Mouse (Mus musculus) embryonic facial prominence, embryonic 13.5 days (tissue): ENCODE measurements around the gene Lcn4. TPM values are rescaled to one million over a fixed set of nuclear protein-coding genes. Genes with fewer than 3 reads are reported as not detected.

Experiments
- ATAC-seq: fragments of 200-750 bp; cut with Nextera tagmentation; 2 replicates; pipeline ENCODE4 v1.8.0; 2017; ENCODE audit warnings: low read depth; ENCODE audit not compliant: insufficient number of reproducible peaks, insufficient read depth, low FRiP score, low TSS enrichment
- H3K27ac ChIP-seq: fragments of 300-500 bp; sonication (generic); 2 replicates; pipeline ENCODE4 v1.5.1; 2015; ENCODE audit warnings: moderate library complexity, mild to moderate bottlenecking, inconsistent platforms
- H3K27me3 ChIP-seq: fragments of 300-500 bp; sonication (generic); 2 replicates; pipeline ENCODE4 v1.6.1; 2015; ENCODE audit warnings: mild to moderate bottlenecking, inconsistent platforms
- H3K36me3 ChIP-seq: fragments of 300-500 bp; sonication (generic); 2 replicates; pipeline ENCODE4 v1.6.1; 2015; ENCODE audit warnings: mild to moderate bottlenecking, inconsistent platforms
- H3K4me1 ChIP-seq: fragments of 300-500 bp; sonication (generic); 2 replicates; pipeline ENCODE4 v1.6.1; 2015; ENCODE audit warnings: inconsistent platforms
- H3K4me2 ChIP-seq: fragments of 300-500 bp; sonication (generic); 2 replicates; pipeline ENCODE4 v1.6.1; 2015; ENCODE audit warnings: moderate library complexity, mild to moderate bottlenecking, inconsistent platforms
- H3K4me3 ChIP-seq: fragments of 300-500 bp; sonication (generic); 2 replicates; pipeline ENCODE4 v1.5.1; 2015; ENCODE audit warnings: mild to moderate bottlenecking, inconsistent platforms
- H3K9ac ChIP-seq: fragments of 300-500 bp; sonication (generic); 2 replicates; pipeline ENCODE4 v1.6.1; 2015; ENCODE audit warnings: mild to moderate bottlenecking, inconsistent platforms
- H3K9me3 ChIP-seq: fragments of 300-500 bp; sonication (generic); 2 replicates; pipeline ENCODE4 v1.6.1; 2016; ENCODE audit warnings: inconsistent platforms
- WGBS: fragments of 180-500 bp; shearing (Covaris S2); methylation state at CpG from one replicate; pipeline ENCODE4 v1.1.7; 2015; ENCODE audit warnings: mixed read lengths; 5-methylcytosine and 5-hydroxymethylcytosine counted together
- polyA plus RNA-seq: library from polyadenylated mRNA; unstranded; fragments of >200 nt; fragmentation: Nextera tagmentation; extraction: Ambion mirVana; gene quantifications from 2 replicates; pipeline ENCODE4 v1.2.1, GENCODE M21; 2015

The Lcn4 gene
- polyA plus RNA-seq, 1 experiment from 2014 or later = not detected

DNA sequence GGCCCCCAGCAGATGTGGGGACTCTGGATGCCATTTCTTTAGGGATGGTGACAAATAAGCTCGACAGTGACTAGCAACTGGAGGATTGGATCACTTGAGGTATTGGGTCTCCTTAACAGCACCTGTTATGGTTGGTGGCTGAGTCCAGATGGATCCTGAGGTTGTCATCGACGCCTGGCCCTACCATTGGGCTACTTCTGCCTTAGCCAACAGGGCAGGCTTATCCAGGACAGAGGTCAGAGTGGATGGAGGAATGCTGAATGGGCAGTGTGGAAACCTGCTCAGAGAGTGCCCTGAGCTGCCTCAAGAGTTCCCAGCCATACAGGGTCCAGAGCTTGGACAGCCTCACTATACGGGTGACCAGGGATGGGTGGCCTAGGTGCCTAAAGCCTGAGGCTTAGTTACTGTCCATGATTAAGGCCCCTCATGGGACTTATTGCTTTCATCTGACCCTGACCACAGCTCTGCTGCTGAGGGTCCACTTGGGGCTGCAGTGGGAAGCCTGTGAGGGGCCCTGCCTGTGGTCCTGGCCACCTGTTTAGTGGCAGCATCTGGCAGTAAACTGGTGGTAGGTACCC lies 37.0 kb downstream of the Lcn4 start:
- H3K4me1 ChIP-seq = peaks cover 33% of the 10 kb centered on the region
- H3K9me3 ChIP-seq = no peaks in the 10 kb centered on the region
- 0 out of 2 replicates have a peak, but pooled peaks have one; percentile 5 for ATAC-seq
- 0 out of 2 replicates have a peak overlapping the region, but pooled peaks have one; percentile 16 for H3K27ac ChIP-seq
- WGBS = 75% methylated on average over 4 of the region's 4 CpGs
- no peak overlapping the region for H3K4me3 ChIP-seq
- H3K9ac ChIP-seq = 0 out of 2 replicates have a peak overlapping the region, but pooled peaks have one; percentile 11
- no peaks in the 10 kb centered on the region for H3K27me3 ChIP-seq
- H3K36me3 ChIP-seq = peaks cover 60% of the 10 kb centered on the region
- H3K4me2 ChIP-seq = no peak overlapping the region

DNA sequence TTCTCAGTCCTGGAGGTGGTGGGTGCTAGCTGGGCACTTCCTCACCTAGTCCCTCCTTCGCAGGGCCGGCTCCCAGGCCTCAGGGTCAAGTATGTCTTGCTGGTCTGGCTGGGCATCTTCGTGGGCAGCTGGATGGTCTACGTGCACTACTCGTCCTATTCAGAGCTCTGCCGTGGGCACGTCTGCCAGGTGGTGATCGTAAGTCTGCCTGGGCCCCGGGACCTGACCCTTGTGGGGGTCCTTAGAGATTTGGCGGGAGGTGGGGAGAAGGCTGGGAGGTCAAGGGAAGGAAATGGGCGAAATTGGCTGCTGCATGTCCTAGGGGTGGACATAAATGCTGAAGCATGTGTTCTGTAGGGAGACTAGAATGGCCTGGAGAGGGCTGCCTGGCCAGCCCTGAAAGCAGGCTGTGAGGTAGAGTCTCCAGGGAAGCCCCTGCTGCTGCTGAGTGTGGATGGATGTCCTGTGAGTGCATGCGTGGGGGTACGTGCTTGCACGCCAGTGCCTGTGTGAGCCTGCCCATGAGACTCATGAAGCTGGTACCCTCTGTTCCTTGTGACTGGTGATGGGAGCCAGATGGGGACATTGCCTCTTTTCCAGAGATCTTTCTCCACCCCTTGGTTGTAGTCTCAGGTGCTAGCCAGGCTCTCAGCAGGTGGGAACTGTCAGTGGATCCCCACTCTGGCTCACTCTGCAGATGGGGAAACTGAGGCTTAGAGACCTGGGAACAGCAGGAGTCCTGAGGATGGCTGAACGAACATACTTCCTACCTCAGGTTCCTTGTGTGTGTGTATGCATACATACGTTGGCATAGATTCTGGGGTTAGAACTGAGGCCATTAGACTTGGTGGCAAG lies 38.3 kb downstream of the Lcn4 start:
- peak overlapping the region; percentile 41 for H3K9ac ChIP-seq
- H3K4me2 ChIP-seq = no peak overlapping the region
- H3K9me3 ChIP-seq = no peaks in the 10 kb centered on the region
- no peak overlapping the region for H3K4me3 ChIP-seq
- ATAC-seq = no peak
- WGBS = 80% methylated on average over 16 of the region's 16 CpGs
- H3K27me3 ChIP-seq = no peaks in the 10 kb centered on the region
- H3K27ac ChIP-seq = 0 out of 2 replicates have a peak overlapping the region, but pooled peaks have one; percentile 16
- peaks cover 26% of the 10 kb centered on the region for H3K4me1 ChIP-seq
- peaks cover 47% of the 10 kb centered on the region for H3K36me3 ChIP-seq

GRCm38 (mm10) chr2:26628792-26629437 lies 42.2 kb downstream of the Lcn4 start:
- no peaks in the 10 kb centered on the region for H3K9me3 ChIP-seq
- H3K4me1 ChIP-seq = peaks cover 26% of the 10 kb centered on the region
- H3K27ac ChIP-seq = peak overlapping the region; percentile 77
- no peaks in the 10 kb centered on the region for H3K27me3 ChIP-seq
- peak overlapping the region; percentile 88 for H3K4me2 ChIP-seq
- 0 out of 2 replicates have a peak, but pooled peaks have one; percentile 17 for ATAC-seq
- peak overlapping the region; percentile 96 for H3K9ac ChIP-seq
- 19% methylated on average over 5 of the region's 5 CpGs for WGBS
- peak overlapping the region; percentile 84 for H3K4me3 ChIP-seq
- H3K36me3 ChIP-seq = 0 out of 2 replicates have a peak, but pooled peaks cover 8% of the 10 kb centered on the region

DNA sequence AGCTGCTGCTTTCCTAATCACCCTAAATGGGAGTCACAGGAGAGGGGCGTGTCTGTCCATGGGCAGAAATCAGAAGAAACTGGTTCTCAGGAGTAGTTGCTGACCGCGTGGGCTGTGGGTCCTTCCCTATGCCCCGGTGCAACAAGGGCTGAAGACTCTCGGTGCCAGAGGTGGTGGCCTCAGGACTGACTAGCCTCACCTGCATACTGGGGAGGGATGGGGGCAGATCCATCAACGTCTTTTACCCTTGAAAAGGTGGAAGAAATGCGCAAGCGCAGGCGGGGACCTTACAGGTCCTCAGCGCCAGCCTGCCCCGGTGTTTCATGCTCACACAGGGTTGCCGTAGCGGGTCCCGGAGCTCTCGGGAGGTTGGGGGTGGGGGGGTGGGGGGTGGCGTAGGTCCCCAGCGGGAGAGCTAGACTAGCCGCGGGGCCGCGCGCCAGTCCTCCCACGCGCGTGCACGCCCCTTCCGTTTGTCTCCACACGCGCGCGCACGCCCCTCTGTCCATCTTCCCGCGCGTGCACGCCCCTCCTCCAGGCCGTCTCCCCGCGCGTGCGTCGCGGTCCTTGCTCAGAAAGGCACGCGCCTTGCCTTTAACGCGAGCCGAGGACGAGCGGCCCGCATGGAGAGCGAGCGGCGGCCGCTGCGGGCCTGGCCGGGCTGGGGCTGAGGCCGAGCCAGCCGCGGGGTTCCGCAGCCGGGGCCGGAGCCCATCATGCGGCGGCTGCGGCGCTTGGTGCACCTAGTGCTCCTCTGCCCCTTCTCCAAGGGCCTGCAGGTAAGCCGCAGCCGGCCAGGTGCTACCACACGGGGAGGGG lies 43.0 kb downstream of the Lcn4 start, which contains the start of gene Fam69b:
TSS of gene Fam69b (plus strand) at position 537 of the 819 bp plus-strand sequence.
- 1% methylated on average over 61 of the region's 70 CpGs for WGBS
- Histone ChIP-seq H3K27ac (peak within 1 kb of the TSS; percentile 77), H3K36me3 (0 out of 2 replicates have a peak, but pooled peaks cover 8% of the 10 kb centered on the region), H3K4me1 (peaks cover 26% of the 10 kb centered on the region), H3K4me3 (peak within 1 kb of the TSS; percentile 84), H3K27me3 (no peaks in the 10 kb centered on the region), H3K9ac (peak within 1 kb of the TSS; percentile 96), H3K9me3 (no peaks in the 10 kb centered on the region), H3K4me2 (peak within 1 kb of the TSS; percentile 88)
- peak; percentile 37 for ATAC-seq

- H3K27ac ChIP-seq = no peak overlapping the region
- no peak for ATAC-seq
Observed at GRCm38 (mm10) chr2:26626081-26626480, 45.0 kb downstream of the Lcn4 start.

DNA sequence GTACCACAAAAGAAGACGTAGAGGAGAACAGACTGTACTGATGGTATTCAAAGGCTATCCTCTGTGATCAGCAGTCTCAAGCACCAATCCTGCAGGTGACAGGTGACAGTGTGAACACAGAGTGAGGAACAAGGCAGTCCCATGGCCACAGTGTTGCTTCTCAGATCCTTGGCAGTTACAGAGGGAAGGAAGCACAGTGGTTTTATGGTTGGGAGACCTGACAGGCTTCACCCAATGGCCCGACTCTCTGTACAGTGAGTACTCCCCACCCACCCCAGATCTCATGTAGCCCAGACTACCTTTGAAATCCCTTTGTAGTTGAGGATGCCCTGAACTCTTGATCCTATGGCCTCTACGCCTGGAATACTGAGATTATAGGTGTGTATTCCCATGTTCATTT lies 45.7 kb downstream of the Lcn4 start:
- Histone ChIP-seq H3K27ac (no peak overlapping the region), H3K36me3 (no peaks in the 10 kb centered on the region), H3K9me3 (no peaks in the 10 kb centered on the region), H3K4me1 (peaks cover 20% of the 10 kb centered on the region), H3K27me3 (no peaks in the 10 kb centered on the region), H3K4me3 (no peak overlapping the region), H3K4me2 (no peak overlapping the region), H3K9ac (no peak overlapping the region)
- no peak for ATAC-seq
- 79% methylated on average over 3 of the region's 3 CpGs for WGBS

More at GRCm38 (mm10) chr2:26626081-26626480, 45.0 kb downstream of the Lcn4 start:
- Histone ChIP-seq H3K4me1 (peaks cover 20% of the 10 kb centered on the region), H3K9ac (no peak overlapping the region), H3K4me3 (no peak overlapping the region), H3K9me3 (no peaks in the 10 kb centered on the region), H3K36me3 (0 out of 2 replicates have a peak, but pooled peaks cover 3% of the 10 kb centered on the region), H3K4me2 (no peak overlapping the region), H3K27me3 (no peaks in the 10 kb centered on the region)
- 66% methylated on average over 3 of the region's 3 CpGs for WGBS

- Histone ChIP-seq H3K4me2 (no peak overlapping the region), H3K4me3 (no peak overlapping the region), H3K4me1 (peaks cover 4% of the 10 kb centered on the region; the same call in 1 of the 2 replicates), H3K27ac (no peak overlapping the region), H3K27me3 (no peaks in the 10 kb centered on the region), H3K9ac (no peak overlapping the region), H3K9me3 (no peaks in the 10 kb centered on the region), H3K36me3 (no peaks in the 10 kb centered on the region)
- ATAC-seq = no peak
- WGBS = 43% methylated on average over 5 of the region's 5 CpGs
Observed at GRCm38 (mm10) chr2:26622984-26623383, 48.1 kb downstream of the Lcn4 start.

DNA sequence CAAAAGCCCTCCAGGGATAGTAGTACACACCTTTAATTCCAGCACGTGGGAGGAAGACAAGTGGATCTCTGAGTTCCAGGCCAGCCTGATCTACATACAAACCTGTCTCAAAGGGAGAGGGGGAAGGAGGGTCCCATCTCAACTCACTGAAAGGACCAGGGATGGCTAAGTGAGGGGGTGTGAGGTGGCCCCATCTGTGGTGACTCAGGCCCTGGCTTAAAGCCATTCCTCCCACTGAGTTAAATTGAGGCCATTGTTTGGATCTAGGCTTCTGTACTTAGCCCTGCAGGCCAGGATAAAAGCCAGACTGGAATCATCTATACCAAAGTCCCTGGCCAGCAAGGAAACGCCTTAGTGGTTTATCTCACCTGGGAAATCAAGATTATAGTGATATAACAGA lies 49.8 kb downstream of the Lcn4 start:
- no peaks in the 10 kb centered on the region; the same call in 1 of the 2 replicates for H3K4me1 ChIP-seq
- no peak for ATAC-seq
- H3K27me3 ChIP-seq = no peaks in the 10 kb centered on the region
- no peaks in the 10 kb centered on the region for H3K36me3 ChIP-seq
- no peak overlapping the region for H3K4me2 ChIP-seq
- H3K9ac ChIP-seq = no peak overlapping the region
- H3K4me3 ChIP-seq = no peak overlapping the region
- WGBS = 35% methylated on average over 2 of the region's 2 CpGs
- no peaks in the 10 kb centered on the region for H3K9me3 ChIP-seq
- no peak overlapping the region for H3K27ac ChIP-seq

- WGBS = 54% methylated on average over 7 of the region's 7 CpGs
- H3K4me2 ChIP-seq = no peak overlapping the region
- H3K27ac ChIP-seq = no peak overlapping the region
- no peaks in the 10 kb centered on the region for H3K27me3 ChIP-seq
- no peak overlapping the region for H3K4me3 ChIP-seq
- no peaks in the 10 kb centered on the region; the same call in 1 of the 2 replicates for H3K4me1 ChIP-seq
- no peaks in the 10 kb centered on the region for H3K9me3 ChIP-seq
- ATAC-seq = no peak
- H3K9ac ChIP-seq = peak overlapping the region; percentile 21; the same call in 1 of the 2 replicates
- H3K36me3 ChIP-seq = no peaks in the 10 kb centered on the region
Observed at GRCm38 (mm10) chr2:26617928-26618327, 53.2 kb downstream of the Lcn4 start.
